Comparison of ENCODE assay signal across 12 mouse cellular contexts in genomic region chr5:53564309-53564708, GRCm38 (mm10).
DNase-seq lines count a peak whose midpoint lies in the region; ATAC-seq and TF ChIP-seq lines count a peak whose summit lies in the region.
"Had no signal": no experiment of that assay in that cellular context is flagged by ENCODE, and none has a peak within 500 bp of the region (broad histone marks: within the 10 kb centered on the region; RNA-seq: fewer than 3 reads in every experiment).

No protein-coding gene starts in this region.

- ATAC-seq in lung, embryonic 14.5 days (ENCODE audit: insufficient read depth): peak; percentile 41; the same call in 1 of the 2 replicates
- ATAC-seq in embryonic facial prominence, embryonic 13.5 days (ENCODE audit: insufficient number of reproducible peaks, insufficient read depth, low FRiP score, low TSS enrichment, low read depth): no peak
- ATAC-seq in limb, embryonic 14.5 days (ENCODE audit: low FRiP score, low read depth): no peak
- ATAC-seq in midbrain, embryonic 13.5 days: no peak
- no peak for ATAC-seq in hindbrain, embryonic 12.5 days (ENCODE audit: low FRiP score)
- ATAC-seq: activated CD4-positive, CD25-positive, alpha-beta regulatory T cell, adult 4 months had no signal

- peak overlapping the region; percentile 12; the same call in 1 of the 2 replicates for H3K27ac ChIP-seq in lung, embryonic 14.5 days (ENCODE audit: low read depth)
- peak overlapping the region; percentile 78 for H3K27ac ChIP-seq in embryonic facial prominence, embryonic 13.5 days
- no peak overlapping the region for H3K27ac ChIP-seq in limb, embryonic 14.5 days (replicated peaks; ENCODE audit: low read depth, low read length)
- no peak overlapping the region for H3K27ac ChIP-seq in midbrain, embryonic 13.5 days
- H3K27ac ChIP-seq in hindbrain, embryonic 10.5 days: no peak overlapping the region
- no peak overlapping the region for H3K27ac ChIP-seq in hindbrain, embryonic 12.5 days
- H3K27ac ChIP-seq: kidney, postnatal 0 days had no signal

- no peak for TF ChIP-seq POLR2A in limb, embryonic 14.5 days (IDR thresholded peaks at IDR 0.05; ENCODE audit: borderline replicate concordance, extremely low read depth, insufficient read depth, insufficient read length)

- H3K4me1 ChIP-seq in lung, embryonic 14.5 days (ENCODE audit: insufficient read depth): 0 out of 2 replicates have a peak, but pooled peaks cover 3% of the 10 kb centered on the region
- H3K4me1 ChIP-seq in embryonic facial prominence, embryonic 13.5 days: peaks cover 36% of the 10 kb centered on the region
- peaks cover 7% of the 10 kb centered on the region; the same call in 1 of the 2 replicates for H3K4me1 ChIP-seq in limb, embryonic 14.5 days (ENCODE audit: control insufficient read depth, insufficient read depth, low read length)
- H3K4me1 ChIP-seq in midbrain, embryonic 13.5 days (replicated peaks): no peaks in the 10 kb centered on the region
- no peaks in the 10 kb centered on the region for H3K4me1 ChIP-seq in hindbrain, embryonic 10.5 days (replicated peaks)
- H3K4me1 ChIP-seq in hindbrain, embryonic 12.5 days: no peaks in the 10 kb centered on the region

- no peaks in the 10 kb centered on the region for H3K27me3 ChIP-seq in lung, embryonic 14.5 days (ENCODE audit: insufficient read depth, low read length)
- H3K27me3 ChIP-seq in embryonic facial prominence, embryonic 13.5 days: no peaks in the 10 kb centered on the region
- H3K27me3 ChIP-seq in limb, embryonic 14.5 days (ENCODE audit: control insufficient read depth, insufficient read depth, low read length): no peaks in the 10 kb centered on the region
- H3K27me3 ChIP-seq in midbrain, embryonic 13.5 days: no peaks in the 10 kb centered on the region
- no peaks in the 10 kb centered on the region for H3K27me3 ChIP-seq in hindbrain, embryonic 10.5 days (ENCODE audit: insufficient read depth, poor library complexity, severe bottlenecking)
- no peaks in the 10 kb centered on the region for H3K27me3 ChIP-seq in hindbrain, embryonic 12.5 days

- no peaks in the 10 kb centered on the region for H3K36me3 ChIP-seq in lung, embryonic 14.5 days (ENCODE audit: insufficient read depth)
- no peaks in the 10 kb centered on the region for H3K36me3 ChIP-seq in embryonic facial prominence, embryonic 13.5 days
- no peaks in the 10 kb centered on the region for H3K36me3 ChIP-seq in limb, embryonic 14.5 days (ENCODE audit: control insufficient read depth, insufficient read depth, low read length)
- H3K36me3 ChIP-seq in midbrain, embryonic 13.5 days: no peaks in the 10 kb centered on the region
- no peaks in the 10 kb centered on the region for H3K36me3 ChIP-seq in hindbrain, embryonic 10.5 days
- no peaks in the 10 kb centered on the region for H3K36me3 ChIP-seq in hindbrain, embryonic 12.5 days

- H3K4me3 ChIP-seq in lung, embryonic 14.5 days (ENCODE audit: low read depth, low read length): 0 out of 2 replicates have a peak overlapping the region, but pooled peaks have one; percentile 8
- H3K4me3 ChIP-seq in embryonic facial prominence, embryonic 13.5 days: peak overlapping the region; percentile 26
- H3K4me3 ChIP-seq in limb, embryonic 14.5 days (replicated peaks; ENCODE audit: low read length): no peak overlapping the region
- H3K4me3 ChIP-seq in midbrain, embryonic 13.5 days (replicated peaks): no peak overlapping the region
- H3K4me3 ChIP-seq in hindbrain, embryonic 10.5 days: no peak overlapping the region
- no peak overlapping the region for H3K4me3 ChIP-seq in hindbrain, embryonic 12.5 days

- DNase-seq in lung, embryonic 14.5 days: peak; percentile 72
- DNase-seq in lung, postnatal 25 days (ENCODE audit: low spot score): no peak
- peak; percentile 21 for DNase-seq in limb, embryonic 14.5 days (ENCODE audit: low spot score)
- no peak for DNase-seq in hindbrain, embryonic 10.5 days (ENCODE audit: low spot score)
- DNase-seq: cerebellum, adult 11-12 months; heart, adult 18-20 months had no signal

- H3K9me3 ChIP-seq in lung, embryonic 14.5 days (ENCODE audit: low read depth, low read length): no peaks in the 10 kb centered on the region
- no peaks in the 10 kb centered on the region for H3K9me3 ChIP-seq in embryonic facial prominence, embryonic 13.5 days
- H3K9me3 ChIP-seq in limb, embryonic 14.5 days (ENCODE audit: control insufficient read depth, low read length): no peaks in the 10 kb centered on the region
- H3K9me3 ChIP-seq in midbrain, embryonic 13.5 days: no peaks in the 10 kb centered on the region
- no peaks in the 10 kb centered on the region for H3K9me3 ChIP-seq in hindbrain, embryonic 10.5 days
- no peaks in the 10 kb centered on the region for H3K9me3 ChIP-seq in hindbrain, embryonic 12.5 days (replicated peaks)

- WGBS in lung, embryonic 14.5 days: 41% methylated on average over 19 of the region's 19 CpGs
- WGBS in embryonic facial prominence, embryonic 13.5 days: 41% methylated on average over 19 of the region's 19 CpGs
- WGBS in limb, embryonic 14.5 days: 64% methylated on average over 19 of the region's 19 CpGs
- 91% methylated on average over 19 of the region's 19 CpGs for WGBS in midbrain, embryonic 13.5 days
- 91% methylated on average over 19 of the region's 19 CpGs for WGBS in hindbrain, embryonic 10.5 days
- 90% methylated on average over 19 of the region's 19 CpGs for WGBS in hindbrain, embryonic 12.5 days

- no peak for TF ChIP-seq CTCF in lung, embryonic 14.5 days (IDR thresholded peaks at IDR 0.05; ENCODE audit: low read depth)

- H3K9ac ChIP-seq in lung, embryonic 14.5 days: no peak overlapping the region
- peak overlapping the region; percentile 27; the same call in 1 of the 2 replicates for H3K9ac ChIP-seq in embryonic facial prominence, embryonic 13.5 days
- no peak overlapping the region; the same call in 1 of the 2 replicates for H3K9ac ChIP-seq in limb, embryonic 14.5 days (ENCODE audit: low read depth, low read length, severe bottlenecking)
- no peak overlapping the region for H3K9ac ChIP-seq in midbrain, embryonic 13.5 days (replicated peaks)
- H3K9ac ChIP-seq in hindbrain, embryonic 12.5 days: no peak overlapping the region

- peak overlapping the region; percentile 45 for H3K4me2 ChIP-seq in lung, embryonic 14.5 days
- peak overlapping the region; percentile 52 for H3K4me2 ChIP-seq in embryonic facial prominence, embryonic 13.5 days
- H3K4me2 ChIP-seq in limb, embryonic 14.5 days (replicated peaks; ENCODE audit: low read depth, low read length, severe bottlenecking): no peak overlapping the region; the same call in 1 of the 2 replicates
- H3K4me2 ChIP-seq in midbrain, embryonic 13.5 days (replicated peaks): no peak overlapping the region
- no peak overlapping the region for H3K4me2 ChIP-seq in hindbrain, embryonic 12.5 days (replicated peaks)
- H3K4me2 ChIP-seq: midbrain, embryonic 11.5 days had no signal

Comparison
In these comparisons a context has a peak if more than half of its experiments do, and no peak if none do; other contexts are left out.
1. DNase-seq: peak in lung, embryonic 14.5 days (single experiment) and limb, embryonic 14.5 days (single experiment); none in lung, postnatal 25 days (single experiment) and hindbrain, embryonic 10.5 days (single experiment).
2. H3K27ac ChIP-seq: peak in lung, embryonic 14.5 days (single experiment) and embryonic facial prominence, embryonic 13.5 days (single experiment); none in limb, embryonic 14.5 days (single experiment), midbrain, embryonic 13.5 days (single experiment), hindbrain, embryonic 10.5 days (single experiment) and hindbrain, embryonic 12.5 days (single experiment).
3. H3K4me2 ChIP-seq: peak in lung, embryonic 14.5 days (single experiment) and embryonic facial prominence, embryonic 13.5 days (single experiment); none in limb, embryonic 14.5 days (single experiment), midbrain, embryonic 13.5 days (single experiment) and hindbrain, embryonic 12.5 days (single experiment).
4. H3K4me3 ChIP-seq: peak in lung, embryonic 14.5 days (single experiment) and embryonic facial prominence, embryonic 13.5 days (single experiment); none in limb, embryonic 14.5 days (single experiment), midbrain, embryonic 13.5 days (single experiment), hindbrain, embryonic 10.5 days (single experiment) and hindbrain, embryonic 12.5 days (single experiment).